Mouse (Mus musculus) ES-CJ7 (cell line): ENCODE data around the gene Ascl1.

Source experiments
- DNase-seq: peaks from one replicate; pipeline ENCODE4 v3.0.0; 2011; ENCODE audit warnings: low read depth, low spot score

Gene Ascl1

DNA sequence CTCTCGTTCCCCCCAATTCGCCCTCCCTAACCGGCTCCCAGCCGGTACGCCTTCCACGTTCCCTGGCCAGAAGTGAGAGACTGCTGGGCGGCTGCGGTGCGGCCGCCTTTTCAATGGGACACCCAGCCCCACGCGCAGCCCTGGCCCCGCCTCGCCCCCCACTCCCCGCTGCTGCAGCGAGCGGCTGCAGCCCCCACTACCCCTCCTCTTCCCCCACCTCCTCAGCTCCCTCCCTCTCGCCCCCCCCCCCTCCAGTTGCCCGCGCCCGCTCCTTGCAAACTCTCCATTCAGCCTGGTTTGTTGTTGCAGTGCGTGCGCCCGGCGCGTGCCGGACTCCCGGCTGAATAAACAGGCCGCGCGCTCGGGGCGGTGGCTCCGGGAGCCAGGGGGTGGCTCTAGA, at the start of gene Ascl1:
TSS of gene Ascl1 (minus strand) at position 85 of the 400 bp plus-strand sequence.
- DNase-seq = peak; percentile 27

- DNase-seq = no peak
Observed at GRCm38 (mm10) chr10:87534172-87534571, 40.7 kb upstream of the Ascl1 start.

DNA sequence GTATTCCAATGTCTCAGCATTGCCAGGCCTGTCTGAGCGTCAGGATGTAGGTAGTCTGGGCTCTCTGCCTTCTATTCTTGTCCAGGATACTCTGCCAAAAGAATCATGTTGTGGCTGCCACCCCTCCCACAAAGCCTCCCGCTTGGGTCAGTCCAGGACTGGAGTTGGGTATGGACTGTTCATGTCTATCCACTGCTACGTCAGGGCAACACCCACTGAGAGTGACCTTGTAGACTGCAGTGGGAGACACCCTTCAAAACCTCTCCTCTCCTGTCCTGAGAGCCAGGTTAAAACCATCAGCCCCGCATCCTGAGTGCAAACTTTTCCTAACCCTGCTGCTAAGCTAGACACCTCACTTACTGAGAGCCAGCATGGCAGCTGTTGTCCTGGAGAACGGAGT, 28.2 kb upstream of the Ascl1 start, which contains the start of gene Pah:
TSS of gene Pah (plus strand) at position 150 of the 400 bp plus-strand sequence.
- no peak for DNase-seq

DNA sequence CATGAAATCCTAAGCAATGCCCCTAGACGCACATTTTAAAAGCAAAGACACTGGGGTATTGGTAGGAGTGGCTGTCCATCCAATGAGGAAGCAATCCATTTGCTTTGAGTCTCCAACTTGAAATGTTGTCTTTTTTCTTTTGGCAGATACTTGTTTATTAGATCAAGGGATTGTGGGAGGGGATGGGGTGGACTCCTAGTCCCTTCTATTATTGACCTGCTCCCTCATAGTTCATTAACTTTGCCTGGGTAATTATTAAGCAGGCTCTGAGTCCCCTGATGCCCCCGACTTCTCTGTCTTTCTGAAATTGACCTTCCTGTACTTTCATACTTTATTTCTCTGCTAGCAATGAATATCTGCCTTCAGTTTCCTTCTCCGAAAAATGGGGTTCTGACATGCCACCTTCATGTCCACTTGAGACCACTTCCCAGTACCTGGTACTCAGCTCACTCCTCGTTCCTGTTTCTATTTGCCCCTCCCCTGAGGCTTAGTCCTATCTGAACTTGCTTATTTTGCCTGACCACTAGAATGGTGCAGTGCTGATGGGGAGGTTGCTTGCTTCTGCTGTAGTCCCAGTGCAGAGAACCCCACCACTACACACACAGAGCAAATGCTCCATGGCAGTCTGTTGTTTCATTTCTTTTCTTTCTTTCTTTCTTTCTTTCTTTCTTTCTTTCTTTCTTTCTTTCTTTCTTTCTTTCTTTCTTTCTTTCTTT, 27.1 kb upstream of the Ascl1 start:
- no peak for DNase-seq

- no peak for DNase-seq
Observed at GRCm38 (mm10) chr10:87518585-87518984, 25.1 kb upstream of the Ascl1 start.

GRCm38 (mm10) chr10:87513052-87513451, 19.6 kb upstream of the Ascl1 start:
- DNase-seq = peak; percentile 32

DNA sequence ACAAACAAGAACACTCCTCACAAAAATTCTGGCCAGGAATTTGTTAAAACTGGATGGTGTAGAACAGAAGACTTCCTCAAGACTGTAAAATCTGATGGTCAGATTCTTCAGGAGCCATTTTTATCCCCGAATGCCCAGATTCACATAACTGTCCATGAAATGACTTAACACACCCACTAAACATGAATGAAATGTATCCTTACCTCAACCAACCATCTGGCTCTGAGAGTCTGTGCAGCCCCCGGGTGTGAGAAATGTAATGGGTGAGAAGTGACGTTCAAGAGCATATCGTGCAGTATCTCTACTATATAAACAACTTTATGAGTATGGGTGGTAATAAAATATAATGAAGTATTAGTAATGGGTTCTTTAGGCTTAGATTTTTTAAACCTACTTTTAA, 15.1 kb upstream of the Ascl1 start:
- no peak for DNase-seq

DNA sequence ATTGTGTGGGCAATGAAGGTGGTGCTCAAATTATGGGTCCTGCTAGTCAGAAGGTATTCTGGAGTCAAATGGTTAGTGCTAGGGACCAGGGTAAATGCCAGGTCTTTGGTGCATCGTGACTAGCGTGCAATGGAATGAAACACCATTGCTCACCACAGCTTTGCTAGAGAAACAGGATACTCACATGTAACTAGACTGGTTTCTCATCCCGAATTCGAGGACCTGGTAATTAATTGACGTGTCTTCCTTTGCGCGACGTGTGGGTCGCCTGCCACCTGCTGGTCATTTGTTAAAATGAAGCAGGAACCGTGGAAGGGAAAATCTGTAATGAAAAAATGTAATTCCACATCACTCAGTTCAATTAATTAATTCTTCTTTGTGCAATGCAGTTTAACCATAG, 10.5 kb upstream of the Ascl1 start:
- DNase-seq = peak; percentile 40

GRCm38 (mm10) chr10:87502283-87502682, 8.8 kb upstream of the Ascl1 start:
- no peak for DNase-seq

- DNase-seq = no peak
Observed at GRCm38 (mm10) chr10:87501659-87502042, 8.2 kb upstream of the Ascl1 start.

GRCm38 (mm10) chr10:87500926-87501658, 7.6 kb upstream of the Ascl1 start:
- DNase-seq = no peak

DNA sequence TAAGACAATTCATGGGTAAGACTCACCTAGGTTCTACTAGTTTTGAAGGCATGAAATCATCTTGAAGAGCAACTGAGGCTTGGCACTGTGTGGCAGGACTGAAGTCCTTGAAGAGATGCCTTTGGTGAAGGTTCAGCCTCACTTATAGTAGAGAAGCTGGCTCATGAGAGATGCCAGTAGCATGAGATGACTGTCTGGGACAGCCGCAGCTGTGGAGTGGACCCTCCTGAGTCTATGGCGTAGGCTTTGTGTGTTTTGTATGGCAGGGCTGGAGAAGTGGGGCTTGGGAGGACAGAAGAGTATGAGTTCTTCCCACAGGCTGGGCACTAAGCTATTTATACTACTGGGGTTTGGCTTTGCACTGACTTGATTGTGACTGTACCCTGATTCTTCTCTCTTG, 3.6 kb upstream of the Ascl1 start:
- no peak for DNase-seq

DNA sequence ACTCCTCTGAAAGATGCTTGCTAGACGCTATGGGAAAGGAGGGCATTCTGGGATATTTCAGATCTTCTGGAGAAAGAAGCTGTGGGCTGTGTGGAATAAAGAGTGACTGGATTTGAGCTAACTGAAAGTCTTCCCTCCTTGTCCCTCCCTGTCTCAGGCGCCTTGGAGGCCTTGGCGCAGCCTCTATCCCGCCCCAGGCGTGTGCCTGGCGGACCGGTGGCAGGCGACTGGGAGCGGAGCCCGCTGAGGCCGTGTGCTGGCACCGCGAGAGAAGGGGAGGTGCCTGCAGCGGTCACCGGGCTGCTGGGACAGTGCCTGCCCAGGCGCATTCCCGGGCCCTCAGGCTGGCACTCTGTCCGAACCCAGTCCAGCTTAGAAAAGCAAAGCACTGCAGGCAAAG, 1.1 kb upstream of the Ascl1 start:
- no peak for DNase-seq

DNA sequence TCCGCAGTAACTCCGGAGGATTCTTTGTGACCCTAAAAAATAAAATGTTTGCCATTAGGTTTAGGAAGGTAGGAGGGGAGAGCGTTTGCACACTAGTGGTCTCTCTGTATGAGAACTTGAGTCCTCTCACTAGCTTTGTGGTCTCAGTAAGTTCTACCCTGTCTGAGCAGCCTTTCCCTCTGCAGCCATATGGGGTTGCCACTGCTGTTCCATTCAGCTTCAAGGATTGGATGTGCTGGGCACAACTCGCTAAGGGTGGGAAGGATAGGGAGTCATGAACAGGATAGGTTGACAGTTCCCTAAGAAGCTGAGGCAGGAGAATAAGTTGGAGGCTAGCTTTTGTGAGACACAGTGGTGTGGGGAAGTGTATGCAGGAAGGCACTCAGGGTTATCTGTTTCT, 716 bp upstream of the Ascl1 start:
- DNase-seq = peak; percentile 17

GRCm38 (mm10) chr10:87492661-87493551, 554 bp downstream of the Ascl1 start:
- DNase-seq = peak; percentile 49

DNA sequence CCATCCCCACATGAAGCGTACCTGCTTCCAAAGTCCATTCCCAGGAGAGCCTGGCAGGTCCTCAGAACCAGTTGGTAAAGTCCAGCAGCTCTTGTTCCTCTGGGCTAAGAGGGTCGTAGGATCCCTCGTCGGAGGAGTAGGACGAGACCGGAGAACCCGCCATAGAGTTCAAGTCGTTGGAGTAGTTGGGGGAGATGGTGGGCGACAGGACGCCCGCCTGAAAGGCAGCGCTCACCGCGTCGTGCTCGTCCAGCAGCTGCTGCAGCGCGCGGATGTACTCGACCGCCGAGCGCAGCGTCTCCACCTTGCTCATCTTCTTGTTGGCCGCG, 1.2 kb downstream of the Ascl1 start:
- no peak for DNase-seq

DNA sequence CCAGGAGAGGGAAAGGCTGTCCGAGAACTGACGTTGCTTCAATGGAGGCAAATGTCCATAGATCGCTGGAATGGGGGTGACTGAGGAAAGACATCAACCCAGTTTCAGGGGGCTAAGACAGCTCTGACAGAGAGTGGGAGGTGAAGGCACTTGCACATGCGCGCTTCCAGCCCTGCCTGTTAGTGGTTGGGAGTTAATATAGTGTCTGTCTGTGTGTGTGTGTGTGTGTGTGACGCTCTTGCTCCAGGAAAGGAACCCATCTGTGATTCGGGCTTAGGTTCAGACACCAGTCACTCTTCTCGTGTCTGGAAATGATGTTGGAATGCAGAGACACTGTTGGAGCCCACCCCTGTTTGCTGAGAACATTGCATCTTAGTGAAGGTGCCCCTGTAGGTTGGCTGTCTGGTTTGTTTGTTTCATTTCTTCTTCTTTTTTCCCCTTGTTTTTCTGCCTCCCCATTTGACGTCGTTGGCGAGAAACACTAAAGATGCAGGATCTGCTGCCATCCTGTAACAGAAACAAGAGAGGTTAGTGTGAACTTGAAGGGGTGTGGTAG, 1.9 kb downstream of the Ascl1 start:
- no peak for DNase-seq

DNA sequence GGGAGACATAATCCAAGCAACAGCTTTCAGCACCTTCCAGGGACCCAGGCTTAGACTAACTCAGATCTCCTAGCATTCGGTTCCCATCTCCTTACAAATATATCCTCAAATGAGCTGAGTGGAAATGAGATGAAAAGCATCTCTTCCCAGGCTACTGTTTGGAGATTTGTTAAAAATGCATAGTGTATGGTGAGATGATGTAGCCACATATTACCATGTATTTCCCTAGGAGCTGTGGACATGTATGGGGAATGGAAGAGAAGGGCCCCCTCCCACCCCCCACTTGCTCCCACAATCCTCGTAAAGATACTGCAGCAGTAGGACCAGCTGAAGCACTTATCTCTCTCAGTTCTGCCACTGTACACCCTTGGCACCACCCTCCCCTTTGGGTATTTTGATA, 3.1 kb downstream of the Ascl1 start:
- no peak for DNase-seq

GRCm38 (mm10) chr10:87489246-87490009, 4.0 kb downstream of the Ascl1 start:
- DNase-seq = no peak

- peak; percentile 14 for DNase-seq
Observed at GRCm38 (mm10) chr10:87488429-87489145, 4.9 kb downstream of the Ascl1 start.
